Mouse (Mus musculus): ENCODE results near the gene Unc45a. TPM values are rescaled to one million over a fixed set of nuclear protein-coding genes. Genes with fewer than 3 reads are reported as not detected.

The Unc45a gene
- polyA plus RNA-seq, 1 experiment from 2014 or later: 61.9 TPM

DNA sequence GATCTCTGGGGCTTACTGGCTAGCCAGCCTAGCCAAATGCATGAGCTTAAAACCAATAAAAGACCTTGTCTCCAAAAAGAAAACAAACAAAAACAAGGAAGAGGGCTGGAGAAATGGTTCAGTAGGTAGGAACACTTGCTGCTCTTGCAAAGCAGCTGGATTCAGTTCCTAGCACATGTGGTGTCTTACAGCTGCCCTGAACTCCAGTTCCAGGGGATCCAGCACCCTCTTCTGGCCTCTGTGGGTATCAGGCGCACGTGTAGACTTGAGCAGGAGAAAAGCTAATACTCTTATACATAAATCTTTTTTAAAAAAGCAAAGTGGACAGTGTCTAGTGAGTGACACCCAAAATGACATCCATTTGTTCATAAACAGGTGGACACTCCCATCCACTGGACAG is 39.3 kb downstream of the Unc45a start:
- no peaks in the 10 kb centered on the region for H3K27me3 ChIP-seq (ENCODE audit: control insufficient read depth, insufficient read depth, low read depth, low read length)
- no peaks in the 10 kb centered on the region for H3K4me1 ChIP-seq (ENCODE audit: control insufficient read depth, insufficient read depth, low read length)
- no peak for ATAC-seq
- H3K27ac ChIP-seq (ENCODE audit: low read length): no peak overlapping the region
- 0 out of 2 replicates have a peak, but pooled peaks cover 2% of the 10 kb centered on the region for H3K36me3 ChIP-seq (ENCODE audit: control insufficient read depth, insufficient read depth, low read length)
- H3K4me2 ChIP-seq (ENCODE audit: low read length): no peak overlapping the region
- no peaks in the 10 kb centered on the region for H3K9me3 ChIP-seq (replicated peaks; ENCODE audit: control insufficient read depth, low read length, poor library complexity, severe bottlenecking)
- no peak overlapping the region for H3K4me3 ChIP-seq (ENCODE audit: low read depth, low read length)
- H3K9ac ChIP-seq (ENCODE audit: low read depth, low read length): no peak overlapping the region
- 86% methylated on average over 2 of the region's 2 CpGs for WGBS

DNA sequence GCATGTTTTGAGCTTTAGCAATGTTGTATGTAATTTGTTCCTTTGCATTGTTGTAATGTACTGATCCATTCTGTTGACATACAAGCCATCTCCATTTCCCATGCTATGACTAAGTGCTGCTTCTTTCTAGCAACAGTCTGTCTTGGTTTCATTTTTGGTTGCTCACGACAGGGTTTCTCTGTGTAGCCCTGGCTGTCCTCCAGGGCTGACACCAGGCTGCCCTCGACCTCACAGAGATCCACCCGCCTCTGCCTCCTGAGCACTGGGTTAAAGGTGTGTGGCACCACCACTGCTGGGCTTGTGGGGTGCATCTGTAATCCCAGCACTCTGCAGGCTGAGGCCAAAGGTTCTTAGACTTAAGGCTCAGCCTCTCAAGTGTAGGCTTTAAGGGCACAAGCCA is 41.2 kb downstream of the Unc45a start:
- H3K4me3 ChIP-seq (ENCODE audit: low read depth, low read length): no peak overlapping the region
- ATAC-seq: no peak
- WGBS: 92% methylated on average over 3 of the region's 3 CpGs
- no peak overlapping the region for H3K27ac ChIP-seq (ENCODE audit: low read length)
- H3K36me3 ChIP-seq (ENCODE audit: control insufficient read depth, insufficient read depth, low read length): 0 out of 2 replicates have a peak, but pooled peaks cover 2% of the 10 kb centered on the region
- H3K9me3 ChIP-seq (replicated peaks; ENCODE audit: control insufficient read depth, low read length, poor library complexity, severe bottlenecking): no peaks in the 10 kb centered on the region
- no peak overlapping the region for H3K4me2 ChIP-seq (ENCODE audit: low read length)
- peaks cover 8% of the 10 kb centered on the region for H3K4me1 ChIP-seq (ENCODE audit: control insufficient read depth, insufficient read depth, low read length)
- H3K27me3 ChIP-seq (ENCODE audit: control insufficient read depth, insufficient read depth, low read depth, low read length): no peaks in the 10 kb centered on the region
- no peak overlapping the region for H3K9ac ChIP-seq (ENCODE audit: low read depth, low read length)

DNA sequence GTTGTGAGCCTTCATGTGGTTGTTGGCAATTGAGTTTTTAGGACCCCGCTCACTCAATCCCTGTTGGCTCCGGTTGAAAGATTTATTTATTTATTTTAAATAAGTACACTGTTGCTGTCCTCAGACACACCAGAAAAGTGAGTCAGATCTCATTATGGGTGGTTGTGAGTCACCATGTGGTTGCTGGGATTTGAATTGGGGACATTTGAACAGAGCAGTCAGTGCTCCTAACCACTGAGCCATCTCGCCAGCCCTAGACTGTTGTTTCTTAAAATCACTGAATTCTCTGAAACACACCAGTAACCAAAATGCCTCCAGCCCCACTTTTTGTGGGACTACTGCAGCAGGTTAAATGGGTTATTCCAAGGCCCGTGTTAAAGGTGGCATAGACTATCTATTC is 42.1 kb downstream of the Unc45a start:
- H3K27me3 ChIP-seq (ENCODE audit: control insufficient read depth, insufficient read depth, low read depth, low read length): no peaks in the 10 kb centered on the region
- WGBS: 92% methylated on average over 4 of the region's 4 CpGs
- H3K36me3 ChIP-seq (ENCODE audit: control insufficient read depth, insufficient read depth, low read length): no peaks in the 10 kb centered on the region
- H3K4me3 ChIP-seq (ENCODE audit: low read depth, low read length): no peak overlapping the region
- ATAC-seq: no peak
- H3K27ac ChIP-seq (ENCODE audit: low read length): no peak overlapping the region
- no peak overlapping the region for H3K9ac ChIP-seq (ENCODE audit: low read depth, low read length)
- H3K4me2 ChIP-seq (ENCODE audit: low read length): no peak overlapping the region
- peaks cover 8% of the 10 kb centered on the region for H3K4me1 ChIP-seq (ENCODE audit: control insufficient read depth, insufficient read depth, low read length)
- H3K9me3 ChIP-seq (replicated peaks; ENCODE audit: control insufficient read depth, low read length, poor library complexity, severe bottlenecking): no peaks in the 10 kb centered on the region

DNA sequence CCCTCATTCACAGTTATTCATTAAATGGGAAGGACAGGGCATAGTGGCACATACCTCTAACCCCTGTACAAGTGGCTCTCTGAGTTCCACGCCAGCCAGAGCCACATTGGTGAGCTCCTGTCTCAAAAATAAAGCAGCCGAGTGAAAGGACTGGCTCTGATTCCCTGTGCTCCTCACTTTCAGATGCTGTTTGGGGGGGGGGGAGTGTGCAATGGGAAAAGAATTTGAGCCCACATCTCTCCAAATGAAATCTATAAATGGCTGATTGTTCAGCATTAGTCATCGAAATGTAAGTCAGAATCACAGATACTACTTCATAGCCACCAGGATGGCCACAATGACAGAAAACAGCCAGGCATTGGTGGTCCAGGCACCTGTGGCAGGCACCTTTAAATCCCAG is 43.8 kb downstream of the Unc45a start:
- H3K36me3 ChIP-seq (ENCODE audit: control insufficient read depth, insufficient read depth, low read length): no peaks in the 10 kb centered on the region
- no peak overlapping the region for H3K4me2 ChIP-seq (ENCODE audit: low read length)
- H3K4me1 ChIP-seq (ENCODE audit: control insufficient read depth, insufficient read depth, low read length): peaks cover 8% of the 10 kb centered on the region
- H3K27ac ChIP-seq (ENCODE audit: low read length): no peak overlapping the region
- no peak for ATAC-seq
- H3K27me3 ChIP-seq (ENCODE audit: control insufficient read depth, insufficient read depth, low read depth, low read length): no peaks in the 10 kb centered on the region
- no peaks in the 10 kb centered on the region for H3K9me3 ChIP-seq (replicated peaks; ENCODE audit: control insufficient read depth, low read length, poor library complexity, severe bottlenecking)
- no peak overlapping the region for H3K4me3 ChIP-seq (ENCODE audit: low read depth, low read length)
- 82% methylated on average over 3 of the region's 3 CpGs for WGBS
- H3K9ac ChIP-seq (ENCODE audit: low read depth, low read length): no peak overlapping the region

DNA sequence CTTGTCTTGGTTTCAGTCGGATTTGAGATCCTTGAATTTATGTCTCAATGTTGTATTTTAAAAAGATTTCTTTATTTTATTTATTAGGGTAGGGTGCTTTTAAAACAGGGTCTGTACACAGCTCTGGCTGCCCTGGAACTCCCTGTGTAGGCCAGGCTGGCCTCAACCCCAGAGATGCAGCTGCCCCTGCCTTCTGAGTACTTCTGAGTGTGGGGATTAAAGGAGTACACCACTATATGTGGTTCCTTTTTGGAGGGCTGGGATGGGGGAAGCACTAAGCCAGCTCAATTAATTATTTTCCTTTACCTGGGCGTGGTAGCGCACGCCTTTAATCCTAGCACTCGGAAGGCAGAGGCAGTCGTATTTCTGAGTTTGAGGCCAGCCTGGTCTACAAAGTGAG is 44.3 kb downstream of the Unc45a start:
- WGBS: 92% methylated on average over 6 of the region's 6 CpGs
- Histone ChIP-seq H3K4me3 (ENCODE audit: low read depth, low read length) (no peak overlapping the region), H3K4me2 (ENCODE audit: low read length) (no peak overlapping the region), H3K9me3 (replicated peaks; ENCODE audit: control insufficient read depth, low read length, poor library complexity, severe bottlenecking) (no peaks in the 10 kb centered on the region), H3K27me3 (ENCODE audit: control insufficient read depth, insufficient read depth, low read depth, low read length) (no peaks in the 10 kb centered on the region), H3K9ac (ENCODE audit: low read depth, low read length) (no peak overlapping the region), H3K27ac (ENCODE audit: low read length) (no peak overlapping the region), H3K36me3 (ENCODE audit: control insufficient read depth, insufficient read depth, low read length) (no peaks in the 10 kb centered on the region), H3K4me1 (ENCODE audit: control insufficient read depth, insufficient read depth, low read length) (peaks cover 8% of the 10 kb centered on the region)
- ATAC-seq: no peak

DNA sequence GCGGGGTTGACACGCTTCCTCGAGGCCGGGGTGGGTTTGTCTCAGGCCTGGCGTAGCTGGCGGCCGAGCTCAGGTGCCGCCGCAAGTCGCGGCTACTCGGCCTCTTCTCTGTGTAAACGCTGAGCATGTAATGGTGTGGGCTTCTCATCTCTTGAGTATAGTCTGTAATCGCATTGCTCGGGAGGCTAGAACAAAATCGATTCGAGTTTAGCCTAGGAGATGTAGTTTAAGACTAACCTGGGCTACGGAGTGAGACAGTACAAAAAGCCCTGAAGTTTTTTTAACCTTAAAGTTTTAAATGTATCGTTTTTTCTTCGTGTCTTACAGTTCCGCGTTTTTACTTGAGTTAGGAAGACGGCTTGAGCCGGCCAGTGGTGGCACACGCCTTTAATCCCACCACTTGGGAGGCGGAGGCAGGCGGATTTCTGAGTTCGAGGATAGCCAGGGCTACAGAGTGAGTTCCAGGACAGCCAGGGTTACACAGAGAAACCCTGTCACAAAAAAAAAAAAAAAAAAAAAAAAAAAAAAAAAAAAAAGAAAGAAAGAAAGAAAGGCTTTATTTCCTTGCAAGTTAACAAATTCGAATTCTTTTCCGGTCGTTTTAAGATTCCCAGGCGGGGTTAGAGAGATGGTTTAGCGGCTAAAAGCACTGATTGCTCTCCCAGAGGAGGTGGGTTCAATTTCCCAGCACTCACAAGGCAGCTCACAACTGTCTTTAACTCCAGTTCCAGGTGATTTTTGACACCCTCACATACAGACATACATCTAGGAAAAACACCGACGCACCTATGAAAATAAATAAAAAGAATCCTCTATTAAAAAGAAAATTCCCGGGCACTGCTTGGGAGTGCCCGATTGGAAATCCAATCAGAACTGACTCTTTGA is 45.8 kb downstream of the Unc45a start:
- Histone ChIP-seq H3K27me3 (ENCODE audit: control insufficient read depth, insufficient read depth, low read depth, low read length) (no peaks in the 10 kb centered on the region), H3K4me2 (ENCODE audit: low read length) (peak overlapping the region; percentile 98), H3K9ac (ENCODE audit: low read depth, low read length) (peak overlapping the region; percentile 67), H3K9me3 (replicated peaks; ENCODE audit: control insufficient read depth, low read length, poor library complexity, severe bottlenecking) (no peaks in the 10 kb centered on the region), H3K4me1 (ENCODE audit: control insufficient read depth, insufficient read depth, low read length) (peaks cover 8% of the 10 kb centered on the region), H3K36me3 (ENCODE audit: control insufficient read depth, insufficient read depth, low read length) (peaks cover 2% of the 10 kb centered on the region; the same call in 1 of the 2 replicates), H3K27ac (ENCODE audit: low read length) (peak overlapping the region; percentile 35; the same call in 1 of the 2 replicates), H3K4me3 (ENCODE audit: low read depth, low read length) (peak overlapping the region; percentile 68)
- WGBS: 10% methylated on average over 37 of the region's 37 CpGs
- no peak for ATAC-seq

- H3K4me3 ChIP-seq (ENCODE audit: low read depth, low read length): peak within 1 kb of the TSS; percentile 68
- WGBS: under 1% methylated on average over 52 of the region's 52 CpGs
- H3K27ac ChIP-seq (ENCODE audit: low read length): peak within 1 kb of the TSS; percentile 64
- peak; percentile 99 for ATAC-seq
- H3K36me3 ChIP-seq (ENCODE audit: control insufficient read depth, insufficient read depth, low read length): peaks cover 2% of the 10 kb centered on the region; the same call in 1 of the 2 replicates
- peaks cover 8% of the 10 kb centered on the region for H3K4me1 ChIP-seq (ENCODE audit: control insufficient read depth, insufficient read depth, low read length)
- no peaks in the 10 kb centered on the region for H3K27me3 ChIP-seq (ENCODE audit: control insufficient read depth, insufficient read depth, low read depth, low read length)
- H3K4me2 ChIP-seq (ENCODE audit: low read length): peak within 1 kb of the TSS; percentile 98
- peak within 1 kb of the TSS; percentile 67 for H3K9ac ChIP-seq (ENCODE audit: low read depth, low read length)
- no peaks in the 10 kb centered on the region for H3K9me3 ChIP-seq (replicated peaks; ENCODE audit: control insufficient read depth, low read length, poor library complexity, severe bottlenecking)
These were observed 46.6 kb downstream of the Unc45a start, which contains the start of gene Prc1 for GRCm38 (mm10) chr7:80294062-80294763. Gene Prc1, plus strand, starts transcription at chr7:80294450.

GRCm38 (mm10) chr7:80287736-80288135 is 53.1 kb downstream of the Unc45a start:
- peaks cover 45% of the 10 kb centered on the region for H3K36me3 ChIP-seq (ENCODE audit: control insufficient read depth, insufficient read depth, low read length)
- H3K27me3 ChIP-seq (ENCODE audit: control insufficient read depth, insufficient read depth, low read depth, low read length): no peaks in the 10 kb centered on the region
- H3K4me3 ChIP-seq (ENCODE audit: low read depth, low read length): no peak overlapping the region
- no peak overlapping the region for H3K4me2 ChIP-seq (ENCODE audit: low read length)
- no peaks in the 10 kb centered on the region for H3K4me1 ChIP-seq (ENCODE audit: control insufficient read depth, insufficient read depth, low read length)
- no peak overlapping the region for H3K9ac ChIP-seq (ENCODE audit: low read depth, low read length)
- no peak for ATAC-seq
- WGBS: 82% methylated on average over 10 of the region's 10 CpGs
- H3K9me3 ChIP-seq (replicated peaks; ENCODE audit: control insufficient read depth, low read length, poor library complexity, severe bottlenecking): no peaks in the 10 kb centered on the region
- H3K27ac ChIP-seq (ENCODE audit: low read length): no peak overlapping the region

DNA sequence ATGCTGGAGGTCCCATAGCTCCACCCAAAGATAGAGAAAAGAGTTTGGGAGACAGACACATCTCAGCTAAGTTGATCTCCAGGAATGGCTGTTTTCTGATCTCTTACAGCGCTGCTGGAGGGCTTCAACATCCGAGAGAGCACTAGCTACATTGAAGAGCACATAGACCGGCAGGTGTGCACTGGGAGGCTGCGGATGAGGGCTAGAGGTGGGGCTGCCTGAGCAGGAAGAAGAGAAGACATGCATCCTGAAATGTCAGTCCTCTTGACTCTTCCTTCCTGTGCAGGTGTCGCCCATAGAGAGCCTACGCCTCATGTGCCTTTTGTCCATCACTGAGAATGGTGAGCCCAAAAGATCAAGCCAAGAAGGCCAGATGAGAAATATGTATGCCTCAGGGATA is 55.1 kb downstream of the Unc45a start:
- H3K36me3 ChIP-seq (ENCODE audit: control insufficient read depth, insufficient read depth, low read length): peaks cover 45% of the 10 kb centered on the region
- no peaks in the 10 kb centered on the region for H3K9me3 ChIP-seq (replicated peaks; ENCODE audit: control insufficient read depth, low read length, poor library complexity, severe bottlenecking)
- WGBS: 96% methylated on average over 6 of the region's 6 CpGs
- no peak overlapping the region for H3K4me3 ChIP-seq (ENCODE audit: low read depth, low read length)
- H3K4me2 ChIP-seq (ENCODE audit: low read length): no peak overlapping the region
- no peak for ATAC-seq
- no peak overlapping the region for H3K27ac ChIP-seq (ENCODE audit: low read length)
- no peaks in the 10 kb centered on the region for H3K27me3 ChIP-seq (ENCODE audit: control insufficient read depth, insufficient read depth, low read depth, low read length)
- H3K4me1 ChIP-seq (ENCODE audit: control insufficient read depth, insufficient read depth, low read length): no peaks in the 10 kb centered on the region
- no peak overlapping the region for H3K9ac ChIP-seq (ENCODE audit: low read depth, low read length)
